Mouse (Mus musculus) adrenal gland, adult 2 months (tissue): ENCODE results near the gene Olfr617. TPM values are rescaled to one million over a fixed set of nuclear protein-coding genes. Genes with fewer than 3 reads are reported as not detected.
"Not testable (repeated sequence)": the region's sequence is repeated elsewhere in the genome, so short reads cannot be mapped to it uniquely, and the experiment has no call there.

Source experiments
- DNase-seq: peaks from one replicate; pipeline ENCODE4 v3.0.0; 2021
- long read RNA-seq: library from polyadenylated mRNA; stranded (forward); transcript quantifications from one replicate; pipeline ENCODE4 v2.0.0, GENCODE M21; 2021
- microRNA-seq, 2 experiments: library from miRNA; unstranded; fragments of <30 nt; microRNA quantifications; one replicate each; pipeline ENCODE4 v1.2.0; 2021
- polyA plus RNA-seq: library from polyadenylated mRNA; depleted of rRNA; stranded (reverse); fragments of >200 nt; gene quantifications from 2 replicates; pipeline ENCODE4 v1.2.3, GENCODE M21; 2012; rRNA removed
- total RNA-seq, 2 experiments: library from RNA; stranded (reverse); gene quantifications; 2 replicates each; pipeline ENCODE4 v1.2.3; 2021

Olfr617 gene
- total RNA-seq (not detected), polyA plus RNA-seq (not detected in 2 replicates)
- long read RNA-seq = 0 reads

DNA sequence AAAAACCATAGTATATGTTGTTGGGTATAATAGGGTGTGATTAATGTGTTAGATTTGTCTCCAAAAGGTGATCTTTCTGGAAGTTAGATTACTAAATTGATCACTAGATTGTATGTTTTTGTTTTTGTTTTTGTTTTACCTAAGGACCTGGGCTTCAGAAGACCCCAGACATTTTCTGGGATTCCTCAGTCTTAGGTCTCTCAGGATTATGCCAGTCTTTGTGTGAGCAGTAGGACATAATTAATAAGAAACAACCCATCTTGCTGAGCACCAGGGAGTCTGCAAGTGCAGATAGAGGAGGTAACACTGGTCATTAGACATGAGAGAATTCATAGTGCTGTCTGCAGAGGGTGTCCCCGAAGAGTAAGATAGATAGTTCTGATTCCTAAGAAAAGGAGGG lies at the start of gene Olfr617:
Olfr617 (plus strand) TSS at position 301 of the 400 bp plus-strand sequence.
- no peak for DNase-seq

DNA sequence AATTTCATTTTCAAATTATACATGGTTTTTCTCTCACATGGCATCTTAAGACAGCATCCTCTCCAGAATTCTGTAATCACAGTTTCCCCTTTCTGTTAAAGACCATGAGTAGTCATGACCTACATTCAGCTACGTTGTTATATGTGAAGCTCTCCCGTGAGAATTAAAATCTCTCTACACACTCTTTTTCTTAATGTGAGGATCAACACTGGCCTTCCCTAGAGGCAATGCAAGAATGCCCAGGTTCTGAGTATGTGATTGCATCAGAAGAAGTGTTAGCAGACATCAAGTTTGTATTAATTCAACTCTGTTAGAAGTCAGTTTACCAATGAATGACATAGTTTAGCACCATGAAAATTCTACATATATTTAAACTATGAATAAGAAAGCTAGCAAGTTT lies 30.2 kb upstream of the Olfr617 start, which contains the start of gene Olfr612:
Olfr612 (minus strand) TSS at position 101 of the 400 bp plus-strand sequence.
- not testable (repeated sequence) for DNase-seq

DNA sequence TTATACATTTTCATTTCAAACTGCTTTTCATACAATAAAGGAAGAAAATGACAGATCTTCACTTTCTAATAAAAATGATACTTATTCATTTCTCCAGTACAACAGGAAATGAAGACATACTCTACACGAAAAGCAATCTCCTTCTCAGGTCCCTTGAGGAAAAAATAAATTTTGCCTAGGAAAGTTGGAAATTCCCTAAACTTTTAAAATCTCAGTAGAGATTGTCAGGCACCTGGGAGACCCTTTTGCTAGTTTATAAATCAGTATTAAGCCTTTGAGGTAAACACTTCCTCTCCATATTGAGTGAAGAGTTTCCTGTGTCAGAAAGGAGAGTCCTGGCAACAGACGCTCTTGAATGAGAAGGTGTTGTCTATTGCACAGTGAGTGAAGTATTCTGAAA lies 25.1 kb upstream of the Olfr617 start, which contains the start of gene Olfr613:
Olfr613 (plus strand) TSS at position 301 of the 400 bp plus-strand sequence.
- DNase-seq = no peak

DNA sequence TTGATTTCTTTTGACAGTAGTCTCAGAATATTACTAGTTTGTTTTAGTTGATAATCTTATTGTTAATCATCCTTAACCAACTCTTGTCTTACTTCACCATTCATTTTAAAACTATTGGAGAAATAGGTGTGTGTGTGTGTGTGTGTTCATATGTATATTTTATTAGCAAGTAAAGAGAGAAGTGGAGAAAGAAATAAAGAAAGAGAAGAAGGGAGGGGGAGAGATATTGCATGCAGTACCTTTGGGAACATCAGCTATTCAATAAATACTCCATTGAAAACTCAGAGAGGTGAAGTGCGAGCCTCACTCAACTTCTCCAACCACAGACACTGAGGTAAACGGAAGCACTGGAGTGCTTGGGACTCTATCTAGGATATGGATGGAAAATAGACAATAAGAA lies 17.1 kb upstream of the Olfr617 start, which contains the start of gene Olfr615:
Olfr615 (plus strand) TSS at position 301 of the 400 bp plus-strand sequence.
- DNase-seq = no peak

DNA sequence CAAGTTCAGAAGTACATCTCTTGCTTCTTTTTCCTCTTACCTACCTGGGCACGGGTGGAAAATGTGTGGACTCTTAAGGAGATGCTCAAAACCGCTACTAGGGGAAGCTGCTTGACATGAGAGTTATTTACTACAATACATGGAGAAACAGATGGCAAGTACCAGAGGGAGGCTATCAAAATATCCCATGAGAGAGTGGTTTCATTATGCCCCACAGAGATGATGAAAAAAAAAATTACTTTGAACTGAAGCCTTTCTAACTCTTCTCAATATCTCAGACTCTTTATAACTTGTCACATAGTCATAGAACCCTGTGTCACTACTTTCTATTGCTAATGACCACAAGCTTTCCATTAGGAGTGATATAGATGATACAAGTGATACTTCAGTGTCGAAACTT lies 3.8 kb upstream of the Olfr617 start, which contains the start of gene Olfr616:
Olfr616 (minus strand) TSS at position 101 of the 400 bp plus-strand sequence.
- no peak for DNase-seq

DNA sequence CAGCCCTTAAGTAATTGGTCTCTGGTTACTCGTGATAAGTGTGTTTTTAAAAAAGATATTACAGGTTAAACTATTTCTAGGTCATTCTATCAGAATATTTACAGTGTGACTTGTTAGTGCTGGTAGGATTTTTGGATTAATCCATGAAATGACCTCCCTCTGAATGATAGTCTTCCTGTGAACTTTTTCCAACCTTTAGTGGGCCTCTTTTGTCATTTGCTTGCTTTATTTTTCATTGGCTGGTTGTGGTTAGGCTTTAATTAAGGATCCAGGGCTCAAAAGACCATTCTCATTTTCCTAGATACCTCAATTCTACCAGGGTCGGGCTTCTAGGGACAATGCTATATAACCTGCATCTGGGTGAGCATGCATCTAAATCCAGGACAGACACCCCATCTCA lies 16.9 kb downstream of the Olfr617 start, which contains the start of gene Olfr618:
Olfr618 (plus strand) TSS at position 301 of the 400 bp plus-strand sequence.
- DNase-seq = no peak

DNA sequence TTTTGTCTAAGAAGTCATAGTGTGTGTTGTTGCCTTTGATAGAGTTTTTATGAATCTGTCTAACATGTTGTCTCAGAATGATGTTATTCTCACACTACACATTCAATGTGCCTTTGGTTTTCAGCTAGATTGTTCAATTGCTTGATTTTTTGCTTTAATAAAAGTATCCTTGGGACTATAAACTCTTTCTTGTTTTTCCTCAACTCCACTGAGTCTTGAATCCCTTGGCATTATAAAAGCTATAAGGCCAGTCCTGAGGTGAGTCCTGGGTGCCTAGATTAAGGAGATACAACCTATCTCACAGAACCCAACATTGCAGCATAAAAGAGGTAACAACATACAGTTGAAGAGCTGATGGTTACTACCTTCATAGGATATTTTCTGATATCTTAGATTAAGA lies 27.4 kb downstream of the Olfr617 start, which contains the start of gene Olfr619:
Olfr619 (plus strand) TSS at position 301 of the 400 bp plus-strand sequence.
- no peak for DNase-seq

DNA sequence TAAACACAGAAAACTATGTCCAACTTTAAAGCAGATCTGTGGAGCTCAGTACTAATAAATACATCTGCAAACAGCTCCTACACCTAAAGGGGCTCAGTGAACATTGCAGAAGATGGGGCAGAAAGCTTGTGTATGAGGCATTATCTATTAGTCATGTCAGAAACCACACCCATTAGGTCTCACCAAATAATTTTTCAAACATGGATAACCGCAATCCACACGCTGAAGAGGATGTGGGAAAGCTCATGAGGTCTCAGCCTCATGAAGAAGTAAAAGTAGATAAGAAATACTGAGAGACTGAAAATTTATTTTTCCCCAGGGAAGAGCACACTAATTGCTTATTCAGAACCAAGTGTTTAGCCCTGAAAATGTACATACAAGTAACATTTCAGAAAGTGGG lies 34.6 kb downstream of the Olfr617 start:
- DNase-seq = no peak

DNA sequence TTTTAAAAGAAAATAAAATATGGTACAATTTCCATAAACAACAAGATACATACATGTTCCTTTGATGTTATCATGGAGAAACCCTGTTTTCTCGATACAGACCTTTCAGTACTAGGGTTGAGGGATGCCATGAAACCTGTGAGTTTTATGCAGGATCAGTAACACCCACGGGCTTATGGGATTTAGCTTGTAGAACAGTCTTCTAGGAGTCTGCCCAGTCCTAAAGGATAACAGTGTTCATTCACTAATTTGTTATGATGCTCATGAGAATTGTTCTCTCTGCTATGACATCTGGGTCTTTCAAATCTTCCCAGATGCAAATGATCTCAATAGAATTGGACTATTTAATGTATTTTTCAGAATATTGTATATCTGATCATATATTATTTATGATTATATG lies 39.6 kb downstream of the Olfr617 start, which contains the start of gene Olfr620:
Olfr620 (minus strand) TSS at position 101 of the 400 bp plus-strand sequence.
- DNase-seq = no peak

Small RNAs within 50 kb of the gene (microRNA-seq; reads per million reads assigned to microRNA genes)
- gene Gm26506 = 0 reads per million in 2 experiments

Other genes starting within 250 kb of the Olfr617 start
Only the 30 nearest of the 32 such genes appear.
- not detected for gene Olfr599, start 237.1 kb upstream of the Olfr617 start, total RNA-seq
- not detected in 2 replicates for gene Olfr599, start 237.1 kb upstream of the Olfr617 start, polyA plus RNA-seq
- gene Olfr600, start 223.4 kb upstream of the Olfr617 start, total RNA-seq = not detected
- gene Olfr600, start 223.4 kb upstream of the Olfr617 start, polyA plus RNA-seq = not detected in 2 replicates
- not detected for gene Olfr601, start 210.4 kb upstream of the Olfr617 start, total RNA-seq
- not detected in 2 replicates for gene Olfr601, start 210.4 kb upstream of the Olfr617 start, polyA plus RNA-seq
- gene Olfr603, start 186.9 kb upstream of the Olfr617 start, total RNA-seq = not detected
- gene Olfr603, start 186.9 kb upstream of the Olfr617 start, polyA plus RNA-seq = not detected in 2 replicates
- gene Usp17lc, start 158.0 kb upstream of the Olfr617 start, total RNA-seq = not detected
- not detected in 2 replicates for gene Usp17lc, start 158.0 kb upstream of the Olfr617 start, polyA plus RNA-seq
- gene Olfr605, start 127.6 kb upstream of the Olfr617 start, total RNA-seq = not detected
- not detected in 2 replicates for gene Olfr605, start 127.6 kb upstream of the Olfr617 start, polyA plus RNA-seq
- not detected for gene Olfr606, start 124.0 kb upstream of the Olfr617 start, total RNA-seq
- not detected in 2 replicates for gene Olfr606, start 124.0 kb upstream of the Olfr617 start, polyA plus RNA-seq
- gene Olfr607, start 108.9 kb upstream of the Olfr617 start, total RNA-seq = not detected
- not detected in 2 replicates for gene Olfr607, start 108.9 kb upstream of the Olfr617 start, polyA plus RNA-seq
- not detected for gene Olfr608, start 103.2 kb upstream of the Olfr617 start, total RNA-seq
- gene Olfr608, start 103.2 kb upstream of the Olfr617 start, polyA plus RNA-seq = not detected in 2 replicates
- not detected for gene Olfr609, start 75.0 kb upstream of the Olfr617 start, total RNA-seq
- not detected in 2 replicates for gene Olfr609, start 75.0 kb upstream of the Olfr617 start, polyA plus RNA-seq
- gene Olfr610, start 60.9 kb upstream of the Olfr617 start, total RNA-seq = not detected
- not detected in 2 replicates for gene Olfr610, start 60.9 kb upstream of the Olfr617 start, polyA plus RNA-seq
- not detected for gene Olfr611, start 52.2 kb upstream of the Olfr617 start, total RNA-seq
- gene Olfr611, start 52.2 kb upstream of the Olfr617 start, polyA plus RNA-seq = not detected in 2 replicates
- not detected for gene Olfr612, start 30.3 kb upstream of the Olfr617 start, total RNA-seq
- not detected in 2 replicates for gene Olfr612, start 30.3 kb upstream of the Olfr617 start, polyA plus RNA-seq
- not detected for gene Olfr613, start 25.0 kb upstream of the Olfr617 start, total RNA-seq
- not detected in 2 replicates for gene Olfr613, start 25.0 kb upstream of the Olfr617 start, polyA plus RNA-seq
- gene Olfr615, start 17.0 kb upstream of the Olfr617 start, total RNA-seq = not detected
- not detected in 2 replicates for gene Olfr615, start 17.0 kb upstream of the Olfr617 start, polyA plus RNA-seq
- not detected for gene Olfr616, start 3.9 kb upstream of the Olfr617 start, total RNA-seq
- gene Olfr616, start 3.9 kb upstream of the Olfr617 start, polyA plus RNA-seq = not detected in 2 replicates
- gene Olfr618, start 17.0 kb downstream of the Olfr617 start, total RNA-seq = not detected
- not detected in 2 replicates for gene Olfr618, start 17.0 kb downstream of the Olfr617 start, polyA plus RNA-seq
- not detected for gene Olfr619, start 27.5 kb downstream of the Olfr617 start, total RNA-seq
- gene Olfr619, start 27.5 kb downstream of the Olfr617 start, polyA plus RNA-seq = not detected in 2 replicates
- not detected for gene Olfr620, start 39.5 kb downstream of the Olfr617 start, total RNA-seq
- not detected in 2 replicates for gene Olfr620, start 39.5 kb downstream of the Olfr617 start, polyA plus RNA-seq
- gene Olfr622, start 69.6 kb downstream of the Olfr617 start, total RNA-seq = not detected
- gene Olfr622, start 69.6 kb downstream of the Olfr617 start, polyA plus RNA-seq = not detected in 2 replicates
- gene Olfr623, start 90.6 kb downstream of the Olfr617 start, total RNA-seq = not detected
- not detected in 2 replicates for gene Olfr623, start 90.6 kb downstream of the Olfr617 start, polyA plus RNA-seq
- gene Olfr624, start 98.1 kb downstream of the Olfr617 start, total RNA-seq = not detected
- not detected in 2 replicates for gene Olfr624, start 98.1 kb downstream of the Olfr617 start, polyA plus RNA-seq
- gene Olfr625-ps1, start 109.7 kb downstream of the Olfr617 start, total RNA-seq = not detected
- not detected in 2 replicates for gene Olfr625-ps1, start 109.7 kb downstream of the Olfr617 start, polyA plus RNA-seq
- gene Olfr243, start 141.6 kb downstream of the Olfr617 start, total RNA-seq = not detected
- not detected in 2 replicates for gene Olfr243, start 141.6 kb downstream of the Olfr617 start, polyA plus RNA-seq
- gene Olfr628, start 157.3 kb downstream of the Olfr617 start, total RNA-seq = not detected
- gene Olfr628, start 157.3 kb downstream of the Olfr617 start, polyA plus RNA-seq = not detected in 2 replicates
- gene Olfr629, start 171.9 kb downstream of the Olfr617 start, total RNA-seq = not detected
- not detected in 2 replicates for gene Olfr629, start 171.9 kb downstream of the Olfr617 start, polyA plus RNA-seq
- gene Olfr630, start 184.3 kb downstream of the Olfr617 start, total RNA-seq = not detected
- not detected in 2 replicates for gene Olfr630, start 184.3 kb downstream of the Olfr617 start, polyA plus RNA-seq
- gene Olfr69, start 198.5 kb downstream of the Olfr617 start, total RNA-seq = not detected
- gene Olfr69, start 198.5 kb downstream of the Olfr617 start, polyA plus RNA-seq = not detected in 2 replicates
- not detected for gene Olfr68, start 206.6 kb downstream of the Olfr617 start, total RNA-seq
- gene Olfr68, start 206.6 kb downstream of the Olfr617 start, polyA plus RNA-seq = not detected in 2 replicates
- gene Olfr67, start 218.8 kb downstream of the Olfr617 start, total RNA-seq = not detected
- gene Olfr67, start 218.8 kb downstream of the Olfr617 start, polyA plus RNA-seq = not detected in 2 replicates